Mouse (Mus musculus) right cerebral cortex, adult 2 months (tissue): ENCODE measurements around the gene Arhgap33.
"Not testable (repeated sequence)": the region's sequence is repeated elsewhere in the genome, so short reads cannot be mapped to it uniquely, and the experiment has no call there.

Experiments
- DNase-seq, 2 experiments: peaks; one replicate each; pipeline ENCODE4 v3.0.0; 2021 to 2022; ENCODE audit warnings: low spot score in 2 of 2

The Arhgap33 gene

GRCm38 (mm10) chr7:30495506-30496042, 39.3 kb downstream of the Arhgap33 start:
- DNase-seq, result not testable (repeated sequence)

GRCm38 (mm10) chr7:30493401-30493931, 41.4 kb downstream of the Arhgap33 start, which contains the start of gene Prodh2:
Gene Prodh2 (plus strand): TSS chr7:30493622.
- no peak for DNase-seq

GRCm38 (mm10) chr7:30492765-30493164, 42.1 kb downstream of the Arhgap33 start:
- DNase-seq, result peak; percentile 73 to 78

GRCm38 (mm10) chr7:30490957-30491307, 43.9 kb downstream of the Arhgap33 start:
- DNase-seq, result no peak

GRCm38 (mm10) chr7:30490251-30490956, 44.5 kb downstream of the Arhgap33 start:
- peak; percentile 62 to 63 for DNase-seq

- DNase-seq, result no peak
These were observed 50.6 kb downstream of the Arhgap33 start for GRCm38 (mm10) chr7:30484250-30484649.

- peak; percentile 60 to 76 for DNase-seq
These were observed 57.2 kb downstream of the Arhgap33 start for GRCm38 (mm10) chr7:30477415-30478381.

- DNase-seq, result not testable (repeated sequence)
These were observed 58.7 kb downstream of the Arhgap33 start for GRCm38 (mm10) chr7:30476136-30476535.

GRCm38 (mm10) chr7:30474999-30475398, 59.9 kb downstream of the Arhgap33 start:
- no peak for DNase-seq

- DNase-seq, result no peak
These were observed 62.4 kb downstream of the Arhgap33 start for GRCm38 (mm10) chr7:30472411-30472810.
